Mouse (Mus musculus) heart, adult 2 months (tissue): ENCODE measurements at regions not wholly inside any gene's neighbourhood (a gene's known extent, or its start where the extent isn't known, plus 50 kb on each side); places are given as distances from the start of the nearest gene placed in this dataset.

ENCODE experiments used
- DNase-seq, 2 experiments: peaks; one replicate each; pipeline ENCODE4 v3.0.0; 2021
- H3K27ac ChIP-seq: fragments of 200-600 bp; 2 replicates; pipeline ENCODE4 v1.8.1; 2022
- H3K27me3 ChIP-seq: fragments of 200-500 bp; 2 replicates; pipeline ENCODE4 v1.6.1; 2012; ENCODE audit warnings: mild to moderate bottlenecking, low read length, inconsistent platforms, mixed read lengths; ENCODE audit not compliant: control insufficient read depth, insufficient read depth
- H3K36me3 ChIP-seq: fragments of 200-500 bp; 2 replicates; pipeline ENCODE4 v1.6.1; 2012; ENCODE audit warnings: low read length, inconsistent platforms; ENCODE audit not compliant: control insufficient read depth, insufficient read depth
- H3K4me1 ChIP-seq: fragments of 200-500 bp; 2 replicates; pipeline ENCODE4 v1.6.1; 2011; ENCODE audit warnings: low read length; ENCODE audit not compliant: control insufficient read depth, insufficient read depth
- H3K4me3 ChIP-seq: fragments of 200-600 bp; 2 replicates; pipeline ENCODE4 v1.8.1; 2022
- H3K79me2 ChIP-seq: fragments of 200-500 bp; replicated peaks from 2 replicates; pipeline ENCODE4 v1.6.1; 2012; ENCODE audit warnings: mild to moderate bottlenecking, inconsistent platforms, low read length, moderate library complexity, mixed read lengths; ENCODE audit not compliant: control insufficient read depth, insufficient read depth
- H3K9ac ChIP-seq: fragments of 200-500 bp; 2 replicates; pipeline ENCODE4 v1.6.1; 2012; ENCODE audit warnings: low read depth, mild to moderate bottlenecking, control low read depth, inconsistent platforms, low read length, mixed read lengths
- CTCF ChIP-seq: fragments of 200-600 bp; IDR thresholded peaks from 2 replicates; pipeline ENCODE4 v1.8.1; 2022; ENCODE audit warnings: antibody characterized with exemption, mild to moderate bottlenecking, moderate library complexity
- EP300 ChIP-seq: fragments of 200-500 bp; IDR thresholded peaks from 2 replicates; pipeline ENCODE4 v1.6.1; 2011; ENCODE audit warnings: low read depth, low read length, control low read depth; ENCODE audit not compliant: insufficient read depth
- POLR2A ChIP-seq: fragments of 200-500 bp; IDR thresholded peaks from 2 replicates; pipeline ENCODE4 v1.6.1; 2011; ENCODE audit warnings: mild to moderate bottlenecking, low read depth, low read length, control low read depth; ENCODE audit not compliant: insufficient read depth
- WGBS: fragments of 180-500 bp; shearing (Covaris S2); methylation state at CpG from one replicate; pipeline ENCODE4 v1.1.7; 2018; 5-methylcytosine and 5-hydroxymethylcytosine counted together
- intact Hi-C: fragments of 180-260 bp; cut with DNase I; formaldehyde crosslinking; loops from one replicate; pipeline ENCODE4 v1.15.1; 2025

DNA sequence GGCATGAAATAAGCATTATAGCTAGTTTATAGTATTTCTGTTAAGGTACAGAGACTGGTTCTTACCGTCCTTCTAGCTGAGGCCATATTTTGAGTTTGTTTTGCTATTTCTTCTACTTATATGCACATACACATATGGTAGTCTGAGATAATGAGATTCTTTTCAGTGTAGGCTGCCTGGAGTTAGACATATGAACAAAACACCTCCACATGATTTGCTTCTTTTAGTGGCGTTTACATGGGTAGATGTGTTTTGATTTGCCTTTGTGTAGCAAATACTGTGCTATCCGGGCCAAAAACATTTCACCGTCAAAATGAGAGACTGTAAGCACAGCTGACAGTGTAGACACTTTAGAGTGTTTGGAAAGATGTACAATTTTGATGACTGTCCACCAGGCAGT, 1077.4 kb downstream of the Car8 start:
- no peak overlapping the region for H3K4me3 ChIP-seq

GRCm38 (mm10) chr4:7157883-7158282, 1081.0 kb downstream of the Car8 start:
- no peaks in the 10 kb centered on the region for H3K79me2 ChIP-seq
- H3K4me3 ChIP-seq, result no peak overlapping the region
- DNase-seq, result no peak
- H3K27me3 ChIP-seq, result no peaks in the 10 kb centered on the region
- TF ChIP-seq POLR2A (no peak), EP300 (no peak), CTCF (no peak)
- H3K9ac ChIP-seq, result no peak overlapping the region
- no peaks in the 10 kb centered on the region for H3K36me3 ChIP-seq
- H3K27ac ChIP-seq, result no peak overlapping the region
- H3K4me1 ChIP-seq, result no peaks in the 10 kb centered on the region
- intact Hi-C loops, result no loop called here
- WGBS, result 63% methylated on average over 3 of the region's 3 CpGs

More for the DNA sequence above, 1077.4 kb downstream of the Car8 start:
- intact Hi-C loops, result no loop called here
- no peak overlapping the region for H3K9ac ChIP-seq
- no peaks in the 10 kb centered on the region for H3K27me3 ChIP-seq
- 88% methylated on average over 4 of the region's 4 CpGs for WGBS
- no peak for DNase-seq
- H3K4me1 ChIP-seq, result no peaks in the 10 kb centered on the region
- H3K27ac ChIP-seq, result no peak overlapping the region
- H3K79me2 ChIP-seq, result no peaks in the 10 kb centered on the region
- TF ChIP-seq EP300 (no peak), CTCF (no peak), POLR2A (no peak)
- H3K36me3 ChIP-seq, result no peaks in the 10 kb centered on the region

GRCm38 (mm10) chr4:7154256-7154655, 1084.6 kb downstream of the Car8 start:
- TF ChIP-seq CTCF (no peak), POLR2A (no peak), EP300 (no peak)
- intact Hi-C loops, result no loop called here
- no peak overlapping the region for H3K27ac ChIP-seq
- 47% methylated on average over 3 of the region's 3 CpGs for WGBS
- H3K36me3 ChIP-seq, result no peaks in the 10 kb centered on the region
- H3K9ac ChIP-seq, result no peak overlapping the region
- no peaks in the 10 kb centered on the region for H3K27me3 ChIP-seq
- H3K4me1 ChIP-seq, result no peaks in the 10 kb centered on the region
- no peak for DNase-seq
- H3K4me3 ChIP-seq, result no peak overlapping the region
- no peaks in the 10 kb centered on the region for H3K79me2 ChIP-seq

GRCm38 (mm10) chr4:7153835-7154234, 1085.0 kb downstream of the Car8 start:
- intact Hi-C loops, result no loop called here
- no peak for DNase-seq
- H3K4me1 ChIP-seq, result no peaks in the 10 kb centered on the region
- H3K36me3 ChIP-seq, result no peaks in the 10 kb centered on the region
- H3K27me3 ChIP-seq, result no peaks in the 10 kb centered on the region
- no peak for TF ChIP-seq CTCF
- H3K4me3 ChIP-seq, result no peak overlapping the region
- no peak overlapping the region for H3K9ac ChIP-seq
- H3K79me2 ChIP-seq, result no peaks in the 10 kb centered on the region
- H3K27ac ChIP-seq, result no peak overlapping the region
- 17% methylated on average over 1 of the region's 1 CpGs for WGBS

GRCm38 (mm10) chr4:7145756-7146155, 1093.1 kb downstream of the Car8 start:
- no peaks in the 10 kb centered on the region for H3K36me3 ChIP-seq
- no peaks in the 10 kb centered on the region for H3K79me2 ChIP-seq
- TF ChIP-seq CTCF, result no peak
- TF ChIP-seq POLR2A, result no peak
- no peak for TF ChIP-seq EP300
- 49% methylated on average over 2 of the region's 2 CpGs for WGBS
- H3K27ac ChIP-seq, result no peak overlapping the region
- no peaks in the 10 kb centered on the region for H3K27me3 ChIP-seq
- H3K9ac ChIP-seq, result no peak overlapping the region
- intact Hi-C loops, result no loop called here
- DNase-seq, result no peak
- H3K4me1 ChIP-seq, result no peaks in the 10 kb centered on the region
- no peak overlapping the region for H3K4me3 ChIP-seq

DNA sequence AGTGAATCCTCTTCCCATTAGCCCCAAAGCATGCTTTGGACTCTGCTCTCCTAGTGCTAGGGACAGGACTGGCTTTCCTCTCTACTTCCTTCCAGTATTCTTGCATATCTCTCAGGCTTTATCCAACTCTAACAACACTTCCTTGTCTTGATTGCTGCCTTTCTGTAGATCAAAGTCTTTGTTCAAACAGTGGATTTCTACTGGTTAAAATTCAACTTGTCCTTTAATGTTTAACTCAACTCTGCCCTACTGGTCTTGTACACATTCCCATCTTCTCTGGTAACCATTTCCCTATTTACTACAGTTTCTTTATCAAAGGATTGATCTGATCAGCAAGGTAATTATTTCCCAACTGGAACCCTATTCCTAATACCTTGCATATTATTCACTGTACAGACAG, 1094.6 kb downstream of the Car8 start:
- H3K79me2 ChIP-seq, result no peaks in the 10 kb centered on the region
- TF ChIP-seq POLR2A (no peak), EP300 (no peak), CTCF (no peak)
- intact Hi-C loops, result no loop called here

More for the DNA sequence above, 1094.6 kb downstream of the Car8 start:
- Histone ChIP-seq H3K27me3 (no peaks in the 10 kb centered on the region), H3K27ac (no peak overlapping the region), H3K4me1 (no peaks in the 10 kb centered on the region), H3K36me3 (no peaks in the 10 kb centered on the region), H3K4me3 (no peak overlapping the region), H3K9ac (no peak overlapping the region)
- DNase-seq, result no peak
